Mouse (Mus musculus): Measurements from ENCODE around the gene Hspb2.

- TF ChIP-seq POLR2A (IDR thresholded peaks at IDR 0.05; ENCODE audit: low read depth, low read length) (no peak), CTCF (IDR thresholded peaks at IDR 0.05; ENCODE audit: extremely low read depth, insufficient read length, insufficient replicate concordance, low read depth, low read length) (no peak)
These were observed 1.8 kb upstream of the Hspb2 start for GRCm38 (mm10) chr9:50753947-50754346.
